Mouse (Mus musculus) MEL (cell line): ENCODE measurements around the gene Ccr2. TPM values are rescaled to one million over a fixed set of nuclear protein-coding genes. Genes with fewer than 3 reads are reported as not detected.

Source experiments
- DNase-seq: peaks from one replicate; pipeline ENCODE4 v3.0.0; 2011; ENCODE audit warnings: low read depth, low spot score
- H3K27ac ChIP-seq: 2 replicates; pipeline ENCODE4 v1.5.1; 2012; ENCODE audit warnings: low read depth, mild to moderate bottlenecking, control low read depth, low read length, moderate library complexity; ENCODE audit not compliant: control insufficient read depth
- H3K27me3 ChIP-seq, 2 experiments: fragments of 150-350 bp in 1 of 2; sonication (generic) in 1 of 2; 2 replicates each; pipeline ENCODE4 v1.6.1; 2012; ENCODE audit warnings: low read length in 2 of 2, mild to moderate bottlenecking in 2 of 2, improper control_type of control experiment in 1 of 2, moderate library complexity in 1 of 2; ENCODE audit not compliant: insufficient read depth in 2 of 2, control insufficient read depth in 1 of 2
- H3K36me3 ChIP-seq, 2 experiments: 2 replicates each; pipeline ENCODE4 v1.6.1; 2012 to 2014; ENCODE audit warnings: low read length in 2 of 2, improper control_type of control experiment in 1 of 2, inconsistent platforms in 1 of 2, mild to moderate bottlenecking in 1 of 2; ENCODE audit not compliant: insufficient read depth in 2 of 2, control insufficient read depth in 1 of 2
- H3K4me1 ChIP-seq, 2 experiments: fragments of 150-350 bp in 1 of 2; sonication (generic) in 1 of 2; 2 replicates each; pipeline ENCODE4 v1.6.1; 2012; ENCODE audit warnings: low read length in 2 of 2, improper control_type of control experiment in 1 of 2, mild to moderate bottlenecking in 1 of 2; ENCODE audit not compliant: insufficient read depth in 2 of 2, control insufficient read depth in 1 of 2
- H3K4me3 ChIP-seq, 2 experiments: fragments of 150-350 bp in 1 of 2; sonication (generic) in 1 of 2; 2 replicates each; pipeline ENCODE4 v1.5.1; 2012; ENCODE audit warnings: low read depth in 2 of 2, low read length in 2 of 2, mild to moderate bottlenecking in 2 of 2, moderate library complexity in 2 of 2, control low read depth in 1 of 2, improper control_type of control experiment in 1 of 2; ENCODE audit not compliant: control insufficient read depth in 1 of 2, insufficient read depth in 1 of 2
- H3K79me2 ChIP-seq: 2 replicates; pipeline ENCODE4 v1.6.1; 2012; ENCODE audit warnings: mild to moderate bottlenecking, low read length, moderate library complexity; ENCODE audit not compliant: control insufficient read depth, poor library complexity, insufficient read depth
- H3K9ac ChIP-seq: 2 replicates; pipeline ENCODE4 v1.6.1; 2012; ENCODE audit warnings: low read depth, mild to moderate bottlenecking, control low read depth, low read length, moderate library complexity; ENCODE audit not compliant: control insufficient read depth, poor library complexity, severe bottlenecking
- H3K9me3 ChIP-seq: fragments of 150-350 bp; sonication (generic); replicated peaks from 2 replicates; pipeline ENCODE4 v1.6.1; 2012; ENCODE audit warnings: mild to moderate bottlenecking, low read length, improper control_type of control experiment, moderate library complexity; ENCODE audit not compliant: insufficient read depth
- CTCF ChIP-seq, 3 experiments: IDR thresholded peaks in 2 of 3; conservative IDR thresholded peaks in 1 of 3; 2 replicates each; pipeline ENCODE4 v1.5.1; 2011 to 2012; ENCODE audit warnings: low read length in 3 of 3, low read depth in 2 of 3, mild to moderate bottlenecking in 2 of 3, improper control_type of control experiment in 1 of 3, inconsistent platforms in 1 of 3, mixed read lengths in 1 of 3, moderate library complexity in 1 of 3; ENCODE audit not compliant: control insufficient read depth in 1 of 3, insufficient read depth in 1 of 3, poor library complexity in 1 of 3, severe bottlenecking in 1 of 3
- EP300 ChIP-seq, 2 experiments: IDR thresholded peaks; 2 replicates each; pipeline ENCODE4 v1.6.1; 2011; ENCODE audit warnings: improper control_type of control experiment in 2 of 2, low read length in 2 of 2, low read depth in 1 of 2, mild to moderate bottlenecking in 1 of 2
- GATA1 ChIP-seq: IDR thresholded peaks from 2 replicates; pipeline ENCODE4 v1.6.1; 2011; ENCODE audit warnings: low read depth, low read length, improper control_type of control experiment
- MAFK ChIP-seq: IDR thresholded peaks from 2 replicates; pipeline ENCODE4 v1.6.1; 2011; ENCODE audit warnings: low read depth, mild to moderate bottlenecking, low read length, improper control_type of control experiment, borderline replicate concordance
- MAX ChIP-seq: IDR thresholded peaks from 2 replicates; pipeline ENCODE4 v1.6.1; 2011; ENCODE audit warnings: low read length, improper control_type of control experiment
- MEF2A ChIP-seq: IDR thresholded peaks from 2 replicates; pipeline ENCODE4 v1.6.1; 2014; ENCODE audit warnings: low read depth, mild to moderate bottlenecking, inconsistent platforms, low read length, improper control_type of control experiment; ENCODE audit not compliant: poor library complexity, insufficient replicate concordance, severe bottlenecking; ENCODE audit errors: extremely low read depth
- MYB ChIP-seq: IDR thresholded peaks from 2 replicates; pipeline ENCODE4 v1.6.1; 2011; ENCODE audit warnings: mild to moderate bottlenecking, low read depth, low read length, improper control_type of control experiment
- MYC ChIP-seq: IDR thresholded peaks from 2 replicates; pipeline ENCODE4 v1.6.1; 2011; ENCODE audit warnings: low read depth, mild to moderate bottlenecking, low read length, improper control_type of control experiment, moderate library complexity
- POLR2A ChIP-seq, 2 experiments: IDR thresholded peaks; 2 replicates each; pipeline ENCODE4 v1.6.1; 2011 to 2012; ENCODE audit warnings: low read length in 2 of 2, mild to moderate bottlenecking in 2 of 2, control low read depth in 1 of 2, improper control_type of control experiment in 1 of 2, low read depth in 1 of 2, moderate library complexity in 1 of 2; ENCODE audit not compliant: control insufficient read depth in 1 of 2, insufficient read depth in 1 of 2, poor library complexity in 1 of 2
- POLR2AphosphoS5 ChIP-seq: IDR thresholded peaks from 2 replicates; pipeline ENCODE4 v1.6.1; 2012; ENCODE audit warnings: low read depth, borderline replicate concordance, mild to moderate bottlenecking, inconsistent platforms, low read length, moderate library complexity, mixed read lengths
- RAD21 ChIP-seq: IDR thresholded peaks from 2 replicates; pipeline ENCODE4 v1.6.1; 2011; ENCODE audit warnings: mild to moderate bottlenecking, low read depth, low read length, improper control_type of control experiment
- SIN3A ChIP-seq: IDR thresholded peaks from 2 replicates; pipeline ENCODE4 v1.6.1; 2012; ENCODE audit warnings: low read length, improper control_type of control experiment, inconsistent platforms
- SMC3 ChIP-seq: IDR thresholded peaks from 2 replicates; pipeline ENCODE4 v1.6.1; 2011; ENCODE audit warnings: low read depth, low read length, improper control_type of control experiment
- TCF12 ChIP-seq: IDR thresholded peaks from 2 replicates; pipeline ENCODE4 v1.6.1; 2014; ENCODE audit warnings: low read depth, mild to moderate bottlenecking, inconsistent platforms, low read length, improper control_type of control experiment, moderate library complexity
- UBTF ChIP-seq: IDR thresholded peaks from 2 replicates; pipeline ENCODE4 v1.6.1; 2012; ENCODE audit warnings: low read depth, mild to moderate bottlenecking, inconsistent platforms, low read length, improper control_type of control experiment, moderate library complexity, borderline replicate concordance; ENCODE audit not compliant: insufficient read depth
- USF1 ChIP-seq: IDR thresholded peaks from 2 replicates; pipeline ENCODE4 v1.6.1; 2014; ENCODE audit warnings: low read depth, mild to moderate bottlenecking, inconsistent platforms, low read length, improper control_type of control experiment, moderate library complexity
- USF2 ChIP-seq, 2 experiments: IDR thresholded peaks; 2 replicates each; pipeline ENCODE4 v1.6.1; 2011 to 2012; ENCODE audit warnings: improper control_type of control experiment in 2 of 2, low read length in 2 of 2, borderline replicate concordance in 1 of 2, inconsistent platforms in 1 of 2, low read depth in 1 of 2, mild to moderate bottlenecking in 1 of 2; ENCODE audit not compliant: insufficient read depth in 1 of 2
- ZC3H11A ChIP-seq: IDR thresholded peaks from 2 replicates; pipeline ENCODE4 v1.6.1; 2012; ENCODE audit warnings: low read depth, mild to moderate bottlenecking, inconsistent platforms, low read length, improper control_type of control experiment
- ZNF384 ChIP-seq: IDR thresholded peaks from 2 replicates; pipeline ENCODE4 v1.6.1; 2012; ENCODE audit warnings: low read depth, mild to moderate bottlenecking, inconsistent platforms, low read length, improper control_type of control experiment
- polyA plus RNA-seq, 2 experiments: library from polyadenylated mRNA; stranded (reverse) in 1 of 2; unstranded in 1 of 2; fragments of >175 nt in 1 of 2; fragments of >200 nt in 1 of 2; gene quantifications; 2 replicates each; pipeline versions ENCODE4 v1.2.1 to v1.2.4; 2012; ENCODE audit warnings: low replicate concordance in 2 of 2, low read depth in 1 of 2; ENCODE audit not compliant: insufficient read length in 2 of 2, insufficient read depth in 1 of 2, missing spikeins in 1 of 2
- total RNA-seq: library from RNA; depleted of rRNA; stranded (reverse); fragments of 300-350 nt; gene quantifications from 2 replicates; pipeline ENCODE4 v1.2.3, GENCODE M21; 2012

The Ccr2 gene
- total and polyA plus RNA-seq, 3 experiments: 4.1 to 10.8 TPM; not detected in 1

- Histone ChIP-seq H3K9ac (no peak overlapping the region), H3K27me3 (no peaks in the 10 kb centered on the region; a peak in 1 of 4 replicates), H3K4me1 (peaks cover 2 to 4% of the 10 kb centered on the region in 2 experiments; a peak in 2 of 4 replicates), H3K79me2 (no peaks in the 10 kb centered on the region), H3K9me3 (no peaks in the 10 kb centered on the region), H3K4me3 (no peak overlapping the region), H3K36me3 (peaks cover 0 to 6% of the 10 kb centered on the region in 2 experiments; a peak in 1 of 4 replicates), H3K27ac (no peak overlapping the region)
- TF ChIP-seq MAX (no peak), USF1 (no peak), UBTF (no peak), MYC (no peak), EP300 (IDR thresholded peaks at IDR 0.05; ENCODE audit: low read depth in 1 of 2, low read length in 2 of 2) (no peak), POLR2AphosphoS5 (no peak), SIN3A (no peak), MYB (no peak), ZNF384 (no peak), POLR2A (IDR thresholded peaks at IDR 0.05; ENCODE audit: control insufficient read depth in 1 of 2, insufficient read depth in 1 of 2, low read depth in 1 of 2, low read length in 2 of 2, poor library complexity in 1 of 2) (no peak), MAFK (no peak), MEF2A (no peak), USF2 (IDR thresholded peaks at IDR 0.05; ENCODE audit: borderline replicate concordance in 1 of 2, insufficient read depth in 1 of 2, low read depth in 1 of 2, low read length in 2 of 2) (no peak)
- DNase-seq: peak; percentile 5
Observed at GRCm38 (mm10) chr9:124126373-124126772, 24.6 kb downstream of the Ccr2 start.

- Histone ChIP-seq H3K27ac (no peak overlapping the region), H3K4me1 (peaks cover 2 to 4% of the 10 kb centered on the region in 2 experiments; a peak in 2 of 4 replicates)
- TF ChIP-seq SMC3 (peak; percentile 57), GATA1 (0 out of 2 replicates have a peak, but pooled peaks have one; percentile 17), ZC3H11A (peak; percentile 72), RAD21 (peak; percentile 27), TCF12 (no peak), CTCF (IDR thresholded peaks at IDR 0.05 in 2 of 3, conservative IDR thresholded peaks at IDR 0.05 in 1 of 3; ENCODE audit: control insufficient read depth in 1 of 3, insufficient read depth in 1 of 3, low read depth in 2 of 3, low read length in 3 of 3, poor library complexity in 1 of 3, severe bottlenecking in 1 of 3) (peak in 1 of 3 experiments; percentile 35; a peak in 1 of 6 replicates), MYC (no peak), SIN3A (0 out of 2 replicates have a peak, but pooled peaks have one; percentile 5)
- TF ChIP-seq, all 39 proteins: peak for 6
- peak; percentile 29 for DNase-seq
- Histone ChIP-seq H3K27me3 (no peaks in the 10 kb centered on the region; a peak in 1 of 4 replicates), H3K79me2 (no peaks in the 10 kb centered on the region), H3K9ac (no peak overlapping the region), H3K9me3 (no peaks in the 10 kb centered on the region), H3K4me3 (no peak overlapping the region), H3K36me3 (peaks cover 0 to 4% of the 10 kb centered on the region in 2 experiments; a peak in 1 of 4 replicates)
Observed at GRCm38 (mm10) chr9:124127412-124127811, 25.7 kb downstream of the Ccr2 start.
